Mouse (Mus musculus) frontal cortex, postnatal 10 days (tissue): ENCODE data around the gene Aqp9.

ENCODE experiments used
- DNase-seq, 2 experiments: peaks; one replicate each; pipeline ENCODE4 v3.0.0; 2022; ENCODE audit warnings: low spot score in 2 of 2, mixed read lengths in 1 of 2

Gene Aqp9

DNA sequence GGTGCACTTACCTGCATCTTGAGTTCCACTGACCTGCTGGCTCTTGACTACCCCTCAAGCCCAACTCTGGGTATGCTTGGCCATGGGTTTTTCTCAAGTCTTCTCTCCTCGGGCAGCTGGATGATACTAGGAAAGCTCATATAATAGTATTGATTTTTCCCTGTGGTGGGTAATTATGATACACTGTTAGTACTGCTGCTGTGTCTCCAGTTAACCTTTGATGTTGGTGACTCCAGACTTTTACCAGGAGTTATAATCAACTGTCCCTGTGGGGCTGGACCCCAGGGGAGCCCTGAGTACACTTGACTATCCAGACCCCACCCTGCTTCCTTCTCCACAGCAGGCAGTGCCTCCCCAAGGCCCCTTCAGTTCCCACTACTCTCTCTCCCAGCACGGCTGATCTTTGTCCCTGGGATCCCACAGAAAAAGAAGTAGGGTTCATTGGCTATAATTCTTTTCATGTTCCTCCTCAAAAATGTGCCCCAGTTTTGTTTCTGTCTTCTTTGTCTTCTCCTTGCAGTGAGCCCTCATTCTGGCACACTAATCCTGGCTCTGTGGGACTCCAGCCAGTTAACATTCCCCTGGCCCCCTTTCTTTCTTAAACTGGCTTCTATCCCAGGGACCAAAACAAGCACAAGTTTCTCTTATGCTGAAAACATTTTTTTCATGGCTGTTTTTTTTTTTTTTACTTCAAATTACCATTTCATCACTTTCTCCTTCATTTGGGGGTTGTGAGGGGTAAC, 838 bp downstream of the Aqp9 start:
- DNase-seq, result no peak

GRCm38 (mm10) chr9:71166871-71167465, 1.5 kb downstream of the Aqp9 start:
- no peak for DNase-seq

- no peak for DNase-seq
These were observed 2.3 kb downstream of the Aqp9 start for GRCm38 (mm10) chr9:71166019-71166705.

DNA sequence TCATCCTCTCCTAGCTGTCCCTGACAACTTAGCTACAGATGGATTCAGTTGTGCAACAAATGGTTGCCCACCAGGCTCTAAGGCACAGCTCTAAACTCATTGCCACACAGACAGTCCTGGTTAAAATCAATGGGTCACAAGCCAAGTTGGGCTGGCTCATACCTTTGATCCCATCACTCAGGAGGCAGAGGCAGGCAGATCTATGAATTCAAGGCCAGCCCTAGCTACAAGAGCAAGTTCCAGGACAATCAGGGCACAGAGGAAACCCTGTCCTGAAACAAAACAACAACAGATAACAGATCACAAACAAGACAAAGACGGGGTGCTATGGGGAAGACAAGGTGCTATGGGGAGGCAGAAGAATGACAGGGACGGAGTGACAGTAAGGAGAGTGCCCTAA, 3.0 kb downstream of the Aqp9 start:
- no peak for DNase-seq

DNA sequence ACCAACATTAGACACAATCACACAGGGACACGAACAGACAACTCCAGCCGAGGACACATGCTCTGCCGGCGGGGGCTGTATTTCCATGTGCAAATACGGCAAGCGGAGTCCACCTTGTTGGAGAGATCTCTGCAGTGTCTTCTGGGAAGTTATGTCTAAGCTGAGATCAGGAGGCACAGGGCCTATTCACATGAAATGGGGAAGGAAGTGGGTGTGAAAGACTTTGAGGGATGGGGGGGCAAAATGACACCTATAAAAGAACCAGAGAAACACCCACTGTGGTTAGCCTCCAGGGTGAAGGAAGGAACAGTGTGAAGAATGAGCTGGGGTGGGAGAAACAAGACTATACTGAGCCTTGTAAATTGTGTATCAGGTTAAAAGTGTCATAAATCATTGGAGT, 3.4 kb downstream of the Aqp9 start:
- no peak for DNase-seq

DNA sequence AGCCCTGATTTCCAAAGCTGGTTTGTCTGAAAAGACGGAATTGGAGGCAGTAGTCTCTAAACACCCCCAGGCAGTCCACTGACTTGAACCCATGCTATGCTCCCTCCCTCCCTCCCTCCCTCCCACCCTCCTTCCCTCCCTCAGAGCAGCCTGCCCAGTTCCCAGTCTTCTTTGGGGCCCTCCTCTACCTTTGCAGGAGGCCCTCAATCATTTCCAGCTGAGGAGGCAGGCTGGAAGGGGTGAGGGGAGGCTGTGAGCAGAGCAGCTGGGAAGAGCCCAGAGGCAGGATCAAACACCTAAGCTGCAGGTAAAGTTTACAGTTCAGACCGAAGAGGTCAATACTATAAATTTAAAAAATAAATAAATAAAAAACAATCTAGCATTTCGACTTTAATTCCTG, 4.1 kb downstream of the Aqp9 start:
- no peak for DNase-seq

DNA sequence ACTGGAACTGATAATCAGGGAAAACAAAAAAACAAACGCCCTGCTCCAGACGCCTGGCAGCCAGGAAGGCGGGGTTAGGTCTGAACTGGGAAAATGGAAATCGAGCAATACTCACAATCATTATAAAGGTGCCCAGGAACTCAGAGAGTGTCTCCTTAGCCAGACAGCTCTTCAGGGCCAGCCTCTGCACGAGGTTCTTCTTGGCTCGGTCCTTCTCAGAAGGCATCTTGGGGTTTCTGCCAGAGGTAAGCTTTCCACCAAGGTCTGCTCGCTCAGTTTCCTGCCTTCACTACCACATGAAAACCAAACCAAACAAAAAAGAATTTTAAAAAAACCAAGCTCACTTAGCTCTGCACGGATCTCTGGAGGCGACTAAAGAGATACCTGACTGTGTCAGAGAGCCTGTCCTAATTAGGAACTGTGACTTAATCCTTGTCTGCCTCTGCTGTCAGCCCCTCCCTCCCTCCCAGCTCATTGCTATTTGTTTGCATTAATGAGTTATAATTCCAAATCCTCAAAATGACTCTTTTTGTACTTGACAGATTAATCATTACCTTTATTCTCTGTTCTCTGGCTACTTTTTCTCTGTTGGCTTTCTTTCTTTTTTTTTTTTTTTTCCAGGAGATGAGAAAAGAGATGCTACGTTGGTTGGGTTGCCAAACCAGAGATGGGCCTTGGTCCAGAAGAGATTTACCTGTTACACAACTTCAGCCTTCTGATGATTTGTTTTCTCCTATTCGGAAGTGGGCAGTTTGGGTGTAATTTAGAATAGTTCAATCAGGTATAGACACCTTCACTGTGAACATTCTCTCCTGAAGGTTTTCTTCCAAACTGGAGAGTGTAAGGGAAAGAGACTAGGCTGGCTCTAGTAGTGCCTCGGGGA, 5.4 kb downstream of the Aqp9 start:
- no peak for DNase-seq

GRCm38 (mm10) chr9:71162131-71162857, 6.2 kb downstream of the Aqp9 start:
- no peak for DNase-seq

DNA sequence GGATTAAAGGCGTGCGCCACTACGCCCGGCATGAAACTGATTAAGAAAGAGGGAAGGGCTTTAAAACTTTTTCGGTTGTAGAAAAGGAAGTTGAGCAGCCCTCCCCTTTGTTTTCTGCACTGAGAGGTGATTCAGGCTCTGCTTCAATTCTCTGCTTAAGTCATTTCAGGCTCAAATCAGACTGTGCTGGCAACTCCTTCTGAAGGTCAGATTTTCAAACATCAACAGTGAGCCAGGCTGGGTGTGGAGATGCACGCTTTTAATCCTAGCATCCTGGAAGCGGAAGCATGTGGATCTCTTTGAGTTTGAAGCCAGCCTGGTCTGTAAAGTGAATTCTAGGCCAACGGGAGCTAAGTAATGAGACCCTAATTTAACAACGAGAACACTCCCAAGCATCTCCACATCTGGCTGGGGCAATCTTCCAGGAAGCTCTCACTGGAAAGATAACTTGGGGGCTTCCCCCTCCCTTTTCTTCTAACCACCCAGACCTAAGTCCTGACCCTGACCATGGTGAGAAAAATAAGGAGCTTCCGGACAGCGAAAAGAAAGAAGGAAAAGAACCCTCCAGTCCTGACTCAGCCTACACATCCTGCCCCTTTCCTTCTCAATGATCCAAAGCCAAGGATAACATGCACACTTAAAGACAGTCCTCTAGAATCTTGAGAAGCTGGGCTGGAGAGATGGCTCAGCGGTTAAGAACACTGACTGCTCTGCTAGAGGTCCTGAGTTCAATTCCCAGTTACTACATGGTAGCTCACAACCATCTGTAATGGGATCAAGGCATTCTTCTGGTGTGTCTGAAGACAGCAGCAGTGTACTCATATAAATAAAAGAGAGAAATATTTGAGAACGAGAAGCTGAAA, 7.4 kb downstream of the Aqp9 start:
- DNase-seq, result no peak

DNA sequence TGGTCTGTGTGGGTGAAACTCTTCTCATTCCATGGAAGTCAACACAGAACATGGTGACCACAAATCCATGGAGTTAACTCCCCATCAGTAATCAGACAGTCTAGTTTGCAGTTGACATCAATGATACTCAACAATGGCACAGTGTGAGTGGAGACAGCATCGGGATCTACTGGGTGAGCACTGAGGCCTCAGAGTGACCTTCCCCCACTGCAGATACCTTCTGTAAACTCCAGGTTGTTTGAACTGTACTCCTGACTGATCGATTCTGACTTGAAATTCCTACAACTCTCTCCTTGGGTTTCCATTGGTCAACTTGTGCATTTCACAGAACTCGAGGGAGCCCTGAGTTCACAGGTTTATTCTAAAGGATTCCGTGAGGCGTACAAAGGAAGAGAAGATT, 8.8 kb downstream of the Aqp9 start:
- DNase-seq, result no peak

- no peak for DNase-seq
These were observed 9.3 kb downstream of the Aqp9 start for GRCm38 (mm10) chr9:71159060-71159626.

DNA sequence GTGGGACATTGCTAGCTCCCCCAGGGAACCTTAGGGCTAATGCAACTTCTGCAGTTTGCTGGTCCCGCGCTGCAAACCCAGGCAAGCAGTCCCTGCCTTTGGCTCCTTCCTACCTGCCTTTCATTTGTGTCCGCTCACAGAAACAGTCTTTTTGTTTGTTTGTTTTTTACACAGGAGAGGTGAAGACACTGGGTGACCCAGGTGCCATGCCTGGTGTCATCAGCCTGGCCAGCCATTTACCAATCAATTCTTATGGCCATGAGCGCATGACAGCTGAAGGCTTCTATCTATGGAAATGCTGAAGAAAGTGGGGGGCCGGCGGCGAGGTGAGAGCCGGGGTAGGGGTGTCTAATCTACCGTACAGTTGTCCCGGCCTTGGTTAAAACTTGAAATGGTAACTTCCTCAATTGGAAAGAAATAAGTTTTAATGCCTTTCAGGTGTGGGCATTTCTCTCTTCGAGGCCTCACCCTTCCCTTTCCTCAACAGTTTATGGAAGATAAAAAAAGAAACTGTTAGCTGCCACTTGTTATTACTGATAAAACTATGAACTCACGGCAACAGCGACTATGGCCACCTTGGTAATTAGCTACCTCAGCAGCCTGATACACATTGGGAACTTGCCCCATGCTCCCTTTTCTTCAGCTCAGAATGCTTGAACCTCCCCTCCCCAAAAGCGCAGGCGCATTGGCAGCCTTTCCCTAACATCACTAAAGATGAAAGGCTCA, 10.4 kb downstream of the Aqp9 start:
- DNase-seq, result no peak

DNA sequence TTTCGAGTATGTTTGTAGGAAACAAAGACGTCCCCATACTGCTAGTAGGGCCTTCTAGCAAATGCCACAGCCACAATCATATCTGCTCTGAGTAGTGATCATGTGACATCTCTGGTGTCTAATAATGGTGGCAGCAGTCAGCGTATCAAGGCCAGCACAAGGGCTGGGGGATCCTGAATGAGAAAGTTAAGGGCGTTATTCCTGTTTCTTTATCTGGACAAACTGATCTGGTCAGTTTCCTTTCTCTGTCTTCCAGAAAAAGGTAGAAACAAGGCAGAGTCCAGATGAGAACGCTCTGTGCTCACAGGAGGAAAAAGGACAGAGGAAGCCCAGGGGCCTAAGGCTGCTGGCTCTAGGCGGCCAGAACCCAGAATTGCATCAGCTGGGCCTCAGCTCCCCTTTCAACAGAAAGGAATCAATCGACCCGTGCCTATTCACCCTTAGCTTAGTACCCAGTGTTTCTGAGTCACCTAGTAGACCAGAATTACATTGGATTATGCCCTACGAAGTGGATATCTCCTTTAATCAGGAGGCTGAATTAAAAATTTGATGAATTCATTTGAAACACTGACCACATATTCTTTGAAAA, 11.9 kb downstream of the Aqp9 start:
- DNase-seq, result no peak

DNA sequence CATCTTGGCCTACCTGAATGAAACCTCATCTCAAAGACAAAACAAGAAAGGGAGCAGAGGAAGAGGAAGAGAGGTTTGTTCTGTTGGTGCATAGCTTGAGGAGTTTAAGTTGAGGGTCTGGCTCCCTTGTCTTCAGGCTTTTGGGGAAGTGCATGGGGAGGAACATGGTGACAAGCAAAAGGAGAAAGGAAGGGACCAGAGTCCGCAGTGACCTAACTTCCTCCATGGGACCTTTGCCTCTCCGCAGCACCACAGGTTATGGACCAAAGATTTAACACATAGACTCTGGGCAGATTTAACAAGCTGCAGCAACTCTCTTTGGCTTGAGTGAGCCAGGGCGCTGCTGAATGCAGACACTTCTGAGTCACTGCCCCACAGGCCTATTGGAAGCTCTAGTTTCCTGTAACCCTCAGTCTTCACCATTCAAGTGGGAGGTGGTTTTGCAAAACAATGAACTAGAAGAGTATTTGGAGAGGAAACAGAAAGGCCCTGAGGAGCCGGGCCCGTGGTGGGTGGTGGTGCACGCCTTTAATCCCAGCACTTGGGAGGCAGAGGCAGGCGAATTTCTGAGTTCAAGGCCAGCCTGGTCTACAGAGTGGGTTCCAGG, 13.0 kb downstream of the Aqp9 start:
- DNase-seq, result no peak

DNA sequence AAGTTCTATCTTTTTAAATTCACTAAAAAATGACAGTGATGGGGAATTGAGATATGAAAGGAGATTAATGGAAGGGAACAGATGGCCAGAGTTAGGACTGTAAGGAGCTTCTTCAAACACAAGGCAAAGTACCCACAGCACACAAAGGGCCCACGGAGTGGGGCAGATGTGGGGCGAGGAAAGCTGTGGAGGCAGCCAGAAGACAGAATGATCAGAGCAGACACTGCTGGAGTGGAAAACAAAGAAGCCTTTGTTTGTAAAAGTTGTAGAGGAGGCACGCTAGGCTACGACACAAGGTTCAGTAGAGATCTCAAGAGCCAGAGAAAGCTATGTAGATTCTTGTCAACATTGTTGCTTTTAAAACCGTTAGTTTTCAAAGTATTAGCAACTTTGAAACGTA, 17.1 kb downstream of the Aqp9 start:
- DNase-seq, result no peak

GRCm38 (mm10) chr9:71150175-71150574, 18.3 kb downstream of the Aqp9 start:
- no peak for DNase-seq

DNA sequence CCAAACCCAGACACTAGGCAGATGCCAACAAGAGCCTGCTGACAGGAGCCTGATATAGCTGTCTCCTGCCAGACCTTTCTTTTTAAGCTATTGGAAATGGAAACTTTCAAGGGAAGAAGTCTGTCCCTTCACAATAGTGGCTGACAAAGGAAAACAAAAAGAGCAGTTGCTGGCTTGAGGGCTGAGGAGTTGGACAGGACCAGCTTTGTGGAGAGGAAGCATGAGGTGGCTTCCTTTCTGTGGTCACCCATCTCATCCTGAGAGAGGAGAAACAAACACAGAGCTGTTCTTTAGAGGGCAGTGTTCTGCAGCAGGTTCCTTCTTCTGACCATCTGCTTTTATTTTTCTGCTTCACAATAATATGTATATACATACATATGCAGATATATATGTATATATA, 19.6 kb downstream of the Aqp9 start:
- DNase-seq, result no peak

DNA sequence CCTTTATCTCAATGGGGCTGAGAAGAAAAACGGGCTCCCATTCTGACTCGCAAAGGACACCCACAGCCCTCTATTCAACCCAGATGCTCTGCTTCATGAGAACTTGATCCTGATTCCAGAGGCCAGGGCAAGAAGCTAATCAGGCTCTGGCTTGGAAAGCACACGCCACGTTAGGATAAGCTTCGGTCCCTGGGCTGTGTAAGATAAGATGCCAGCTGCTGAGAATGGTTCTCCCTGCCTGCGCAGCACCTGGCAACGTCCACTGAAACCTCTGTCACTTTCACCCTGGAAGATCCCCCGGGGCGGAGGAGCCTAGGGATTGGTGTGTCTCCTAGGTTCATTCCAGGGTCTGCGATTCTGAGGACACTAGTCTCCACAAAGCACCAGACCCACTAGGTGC, 22.3 kb downstream of the Aqp9 start:
- no peak for DNase-seq

DNA sequence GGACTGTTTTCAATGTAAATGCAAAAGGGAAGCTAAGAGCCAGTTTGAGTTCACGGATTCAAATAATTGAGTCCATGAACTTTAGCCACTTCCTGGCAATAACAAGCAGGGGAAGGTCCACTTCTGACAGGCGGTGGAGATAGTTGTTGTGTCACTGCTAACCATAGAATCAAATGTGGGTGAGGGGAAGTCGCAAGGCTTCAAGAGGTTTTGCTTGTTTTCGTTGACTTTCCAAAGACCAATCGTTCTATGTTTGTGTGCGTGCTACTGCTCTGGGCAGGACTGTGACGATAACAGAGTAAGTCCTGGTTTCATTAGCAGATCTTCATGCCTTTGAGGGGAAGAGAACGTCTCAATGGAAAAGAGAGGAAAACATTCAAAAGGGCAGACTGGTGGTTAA, 28.3 kb downstream of the Aqp9 start:
- DNase-seq, result no peak
